Mouse (Mus musculus) brain, adult 2 months (tissue): ENCODE measurements around the gene 1520401A03Rik.

Experiments used
- DNase-seq: peaks from one replicate; pipeline ENCODE4 v3.0.0; 2011; ENCODE audit warnings: low read depth, low spot score

1520401A03Rik gene

GRCm38 (mm10) chr17:23700079-23700478, 22.5 kb downstream of the 1520401A03Rik start:
- peak; percentile 99 for DNase-seq

- peak; percentile 51 for DNase-seq
These were observed 23.2 kb downstream of the 1520401A03Rik start for GRCm38 (mm10) chr17:23699131-23700077.

GRCm38 (mm10) chr17:23695801-23696200, 26.8 kb downstream of the 1520401A03Rik start:
- no peak for DNase-seq

GRCm38 (mm10) chr17:23694491-23694890, 28.1 kb downstream of the 1520401A03Rik start:
- no peak for DNase-seq

GRCm38 (mm10) chr17:23683856-23684672, 38.5 kb downstream of the 1520401A03Rik start, which contains the start of gene Cldn9:
Gene Cldn9, minus strand, starts transcription at chr17:23684026.
- no peak for DNase-seq

GRCm38 (mm10) chr17:23683226-23683625, 39.4 kb downstream of the 1520401A03Rik start:
- no peak for DNase-seq

- no peak for DNase-seq
These were observed 40.1 kb downstream of the 1520401A03Rik start for GRCm38 (mm10) chr17:23682530-23682929.

GRCm38 (mm10) chr17:23682092-23682491, 40.5 kb downstream of the 1520401A03Rik start:
- DNase-seq, result no peak

- DNase-seq, result no peak
These were observed 41.5 kb downstream of the 1520401A03Rik start for GRCm38 (mm10) chr17:23681086-23681485.

GRCm38 (mm10) chr17:23680336-23680735, 42.2 kb downstream of the 1520401A03Rik start:
- DNase-seq, result no peak

- DNase-seq, result no peak
These were observed 43.3 kb downstream of the 1520401A03Rik start, which contains the start of gene Cldn6 for GRCm38 (mm10) chr17:23679127-23679835. Gene Cldn6, plus strand, starts transcription at chr17:23679249.

GRCm38 (mm10) chr17:23677236-23677679, 45.3 kb downstream of the 1520401A03Rik start, which contains the start of gene Tnfrsf12a:
Gene Tnfrsf12a, minus strand, starts transcription at chr17:23677468.
- DNase-seq, result peak; percentile 89

- DNase-seq, result peak; percentile 59
These were observed 46.0 kb downstream of the 1520401A03Rik start for GRCm38 (mm10) chr17:23676473-23677031.

- DNase-seq, result peak; percentile 51
These were observed 46.9 kb downstream of the 1520401A03Rik start for GRCm38 (mm10) chr17:23675564-23676281.

- DNase-seq, result peak; percentile 67
These were observed 47.5 kb downstream of the 1520401A03Rik start for GRCm38 (mm10) chr17:23675127-23675526.

- peak; percentile 75 for DNase-seq
These were observed 48.2 kb downstream of the 1520401A03Rik start for GRCm38 (mm10) chr17:23674271-23674952.

GRCm38 (mm10) chr17:23673424-23674073, 49.0 kb downstream of the 1520401A03Rik start, which contains the start of the genes Hcfc1r1 and Thoc6:
Gene Hcfc1r1, plus strand, starts transcription at chr17:23673596.
Gene Thoc6, minus strand, starts transcription at chr17:23673882.
- peak; percentile 100 for DNase-seq

GRCm38 (mm10) chr17:23672761-23673160, 49.8 kb downstream of the 1520401A03Rik start:
- DNase-seq, result no peak

- DNase-seq, result no peak
These were observed 51.1 kb downstream of the 1520401A03Rik start for GRCm38 (mm10) chr17:23671519-23671918.
